9 mouse cellular contexts compared by ENCODE assay signal in genomic region chr6:124693243-124693981, GRCm38 (mm10). TPM values are rescaled to one million over a fixed set of nuclear protein-coding genes. Genes with fewer than 3 reads are reported as not detected.
DNase-seq lines count a peak whose midpoint lies in the region; ATAC-seq and TF ChIP-seq lines count a peak whose summit lies in the region.
"Had no signal": no experiment of that assay in that cellular context is flagged by ENCODE, and none has a peak within 500 bp of the region (broad histone marks: within the 10 kb centered on the region; RNA-seq: fewer than 3 reads in every experiment).

No protein-coding gene starts in this region.

- no peak overlapping the region for H3K9ac ChIP-seq in heart, adult 2 months (ENCODE audit: low read depth, low read length)
- H3K9ac ChIP-seq in lung, embryonic 16.5 days (ENCODE audit: low read length), result no peak overlapping the region
- H3K9ac ChIP-seq: midbrain, embryonic 12.5 days had no signal

- ATAC-seq in lung, embryonic 16.5 days (ENCODE audit: low read depth), result no peak

- peaks cover 16% of the 10 kb centered on the region for H3K4me1 ChIP-seq in heart, adult 2 months (ENCODE audit: control insufficient read depth, insufficient read depth, low read length)
- peaks cover 20% of the 10 kb centered on the region for H3K4me1 ChIP-seq in lung, embryonic 16.5 days (replicated peaks; ENCODE audit: control insufficient read depth, insufficient read depth, low read length)
- peaks cover 17% of the 10 kb centered on the region for H3K4me1 ChIP-seq in lung, adult 2 months (ENCODE audit: control insufficient read depth, insufficient read depth, low read length)
- peaks cover 9% of the 10 kb centered on the region for H3K4me1 ChIP-seq in olfactory bulb, adult 2 months (ENCODE audit: control insufficient read depth, insufficient read depth, low read length)
- H3K4me1 ChIP-seq: midbrain, embryonic 12.5 days had no signal

- intact Hi-C loops in heart, adult 2 months (cut with DNase I), result no loop called here
- intact Hi-C loops in heart, postnatal 10 days (cut with DNase I), result loop anchor here (2.0 kb wide), 1 partner anchor 31 kb away; the partner anchor contains the start of gene Lpcat3

- TF ChIP-seq CTCF in heart, adult 2 months (IDR thresholded peaks at IDR 0.05), result no peak
- no peak for TF ChIP-seq CTCF in lung, adult 2 months (IDR thresholded peaks at IDR 0.05; ENCODE audit: insufficient read depth, low read length)
- TF ChIP-seq CTCF in olfactory bulb, adult 2 months (IDR thresholded peaks at IDR 0.05; ENCODE audit: insufficient read depth, low read depth, low read length), result no peak

- H3K36me3 ChIP-seq in heart, adult 2 months (ENCODE audit: control insufficient read depth, insufficient read depth, low read length), result no peaks in the 10 kb centered on the region
- no peaks in the 10 kb centered on the region for H3K36me3 ChIP-seq in lung, embryonic 16.5 days (ENCODE audit: control insufficient read depth, insufficient read depth, low read length)
- H3K36me3 ChIP-seq: midbrain, embryonic 12.5 days had no signal

- 66% methylated on average over 15 of the region's 15 CpGs for WGBS in heart, adult 2 months
- 42% methylated on average over 15 of the region's 15 CpGs for WGBS in lung, embryonic 16.5 days
- WGBS in lung, adult 2 months, result 28% methylated on average over 15 of the region's 15 CpGs
- WGBS in olfactory bulb, adult 2 months, result 68% methylated on average over 15 of the region's 15 CpGs

- TF ChIP-seq POLR2A in heart, adult 2 months (IDR thresholded peaks at IDR 0.05; ENCODE audit: insufficient read depth, low read depth, low read length), result no peak
- TF ChIP-seq POLR2A in lung, adult 2 months (IDR thresholded peaks at IDR 0.05; ENCODE audit: borderline replicate concordance, extremely low read depth, low read depth, low read length), result no peak
- no peak for TF ChIP-seq POLR2A in olfactory bulb, adult 2 months (IDR thresholded peaks at IDR 0.05; ENCODE audit: insufficient read depth, low read depth, low read length)

- H3K79me2 ChIP-seq in heart, adult 2 months (replicated peaks; ENCODE audit: control insufficient read depth, insufficient read depth, low read length), result no peaks in the 10 kb centered on the region

- no peak for TF ChIP-seq EP300 in heart, adult 2 months (IDR thresholded peaks at IDR 0.05; ENCODE audit: insufficient read depth, low read depth, low read length)

- H3K4me3 ChIP-seq in heart, adult 2 months, result no peak overlapping the region
- no peak overlapping the region for H3K4me3 ChIP-seq in lung, embryonic 16.5 days (ENCODE audit: low read length)
- no peak overlapping the region for H3K4me3 ChIP-seq in lung, adult 2 months (replicated peaks; ENCODE audit: extremely low read depth, low read depth, low read length)
- no peak overlapping the region for H3K4me3 ChIP-seq in olfactory bulb, adult 2 months (ENCODE audit: insufficient read depth, low read depth, low read length)
- H3K4me3 ChIP-seq: midbrain, embryonic 12.5 days had no signal

- H3K4me2 ChIP-seq in lung, embryonic 16.5 days (ENCODE audit: low read depth, low read length), result no peak overlapping the region
- H3K4me2 ChIP-seq: midbrain, embryonic 12.5 days had no signal

- H3K27me3 ChIP-seq in heart, adult 2 months (ENCODE audit: control insufficient read depth, insufficient read depth, low read length), result no peaks in the 10 kb centered on the region
- no peaks in the 10 kb centered on the region for H3K27me3 ChIP-seq in lung, embryonic 16.5 days (ENCODE audit: control insufficient read depth, insufficient read depth, low read depth, low read length)
- H3K27me3 ChIP-seq: midbrain, embryonic 12.5 days had no signal

- no peaks in the 10 kb centered on the region for H3K9me3 ChIP-seq in lung, embryonic 16.5 days (ENCODE audit: control insufficient read depth, low read length)
- H3K9me3 ChIP-seq: midbrain, embryonic 12.5 days had no signal

- peak overlapping the region; percentile 86 for H3K27ac ChIP-seq in heart, adult 2 months
- H3K27ac ChIP-seq in lung, embryonic 16.5 days (ENCODE audit: low read length), result peak overlapping the region; percentile 95
- 0 out of 2 replicates have a peak overlapping the region, but pooled peaks have one; percentile 10 for H3K27ac ChIP-seq in olfactory bulb, adult 2 months (ENCODE audit: insufficient read depth, low read depth, low read length)
- H3K27ac ChIP-seq: midbrain, embryonic 12.5 days had no signal

- no peak for DNase-seq in heart, adult 2 months
- DNase-seq in heart, postnatal 10 days, result no peak
- no peak for DNase-seq in lung, adult 2 months
- DNase-seq in kidney, adult 8-10 months, result peak; percentile 53 to 57
- no peak for DNase-seq in testis, postnatal 14 days (ENCODE audit: low spot score)
- DNase-seq in adrenal gland, postnatal 36 days, result no peak

RNA-seq across cellular contexts. Expression of gene Emg1, which starts 18.6 kb away (rescaled TPM):
- 10 to 100 TPM; 71.4 to 78.8 TPM for total RNA-seq in heart, adult 2 months (2021)
- 51.8 and 79.0 TPM in 2 replicates for polyA plus RNA-seq in heart, adult 2 months (2012; rRNA removed)
- total RNA-seq in heart, postnatal 10 days (2021), result 10 to 100 TPM; 64.2 to 66.4 TPM
- 188 and 192 TPM in 2 replicates for polyA plus RNA-seq in lung, embryonic 16.5 days (2015; fragmentation: Nextera tagmentation; extraction: Ambion mirVana)
- polyA plus RNA-seq in lung, adult 2 months (2012; rRNA removed), result 29.6 and 42.9 TPM in 2 replicates
- not detected in 2 replicates for polyA plus RNA-seq in olfactory bulb, adult 2 months (2012; ENCODE audit: insufficient read depth, insufficient read length, low replicate concordance, missing spikeins)
- 10 to 100 TPM; 87.2 to 88.2 TPM for total RNA-seq in adrenal gland, postnatal 36 days (2021)

RNA-seq across cellular contexts. Expression of gene Phb2, which starts 18.7 kb away (rescaled TPM):
- 100 to 1,000 TPM; 260 to 292 TPM for total RNA-seq in heart, adult 2 months (2021)
- 184 and 200 TPM in 2 replicates for polyA plus RNA-seq in heart, adult 2 months (2012; rRNA removed)
- 100 to 1,000 TPM; 394 to 399 TPM for total RNA-seq in heart, postnatal 10 days (2021)
- polyA plus RNA-seq in lung, embryonic 16.5 days (2015; fragmentation: Nextera tagmentation; extraction: Ambion mirVana), result 254 and 278 TPM in 2 replicates
- 64.7 and 74.4 TPM in 2 replicates for polyA plus RNA-seq in lung, adult 2 months (2012; rRNA removed)
- polyA plus RNA-seq in olfactory bulb, adult 2 months (2012; ENCODE audit: insufficient read depth, insufficient read length, low replicate concordance, missing spikeins), result not detected in 2 replicates
- 100 to 1,000 TPM; 308 to 325 TPM for total RNA-seq in adrenal gland, postnatal 36 days (2021)

RNA-seq across cellular contexts. Expression of gene Lpcat3, which starts 30.6 kb away (rescaled TPM):
- 10 to 100 TPM; 34.9 to 40.5 TPM for total RNA-seq in heart, adult 2 months (2021)
- polyA plus RNA-seq in heart, adult 2 months (2012; rRNA removed), result 73.4 and 116 TPM in 2 replicates
- total RNA-seq in heart, postnatal 10 days (2021), result 10 to 100 TPM; 56.5 to 68.8 TPM
- 60.9 and 61.9 TPM in 2 replicates for polyA plus RNA-seq in lung, embryonic 16.5 days (2015; fragmentation: Nextera tagmentation; extraction: Ambion mirVana)
- polyA plus RNA-seq in lung, adult 2 months (2012; rRNA removed), result 83.3 and 112 TPM in 2 replicates
- polyA plus RNA-seq in olfactory bulb, adult 2 months (2012; ENCODE audit: insufficient read depth, insufficient read length, low replicate concordance, missing spikeins), result not detected in 2 replicates
- 100 to 1,000 TPM in 1 of 2 experiments, 10 to 100 TPM in 1; 77.0 to 113 TPM for total RNA-seq in adrenal gland, postnatal 36 days (2021)

RNA-seq across cellular contexts. Expression of gene Ptpn6, which starts 45.1 kb away (rescaled TPM):
- 1 to 10 TPM; 3.1 to 4.4 TPM for total RNA-seq in heart, adult 2 months (2021)
- polyA plus RNA-seq in heart, adult 2 months (2012; rRNA removed), result 4.5 and 8.2 TPM in 2 replicates
- 1 to 10 TPM; 5.0 to 6.0 TPM for total RNA-seq in heart, postnatal 10 days (2021)
- 21.3 and 27.3 TPM in 2 replicates for polyA plus RNA-seq in lung, embryonic 16.5 days (2015; fragmentation: Nextera tagmentation; extraction: Ambion mirVana)
- 38.9 and 48.7 TPM in 2 replicates for polyA plus RNA-seq in lung, adult 2 months (2012; rRNA removed)
- polyA plus RNA-seq in olfactory bulb, adult 2 months (2012; ENCODE audit: insufficient read depth, insufficient read length, low replicate concordance, missing spikeins), result not detected in 2 replicates
- total RNA-seq in adrenal gland, postnatal 36 days (2021), result 1 to 10 TPM; 5.5 to 9.6 TPM

RNA-seq across cellular contexts. Expression of gene Grcc10, which starts 47.8 kb away (rescaled TPM):
- total RNA-seq in heart, adult 2 months (2021), result 100 to 1,000 TPM; 280 to 314 TPM
- polyA plus RNA-seq in heart, adult 2 months (2012; rRNA removed), result 296 and 328 TPM in 2 replicates
- 100 to 1,000 TPM; 322 to 335 TPM for total RNA-seq in heart, postnatal 10 days (2021)
- polyA plus RNA-seq in lung, embryonic 16.5 days (2015; fragmentation: Nextera tagmentation; extraction: Ambion mirVana), result 430 and 446 TPM in 2 replicates
- polyA plus RNA-seq in lung, adult 2 months (2012; rRNA removed), result 222 and 226 TPM in 2 replicates
- polyA plus RNA-seq in olfactory bulb, adult 2 months (2012; ENCODE audit: insufficient read depth, insufficient read length, low replicate concordance, missing spikeins), result 1,072 TPM in 1 of 2 replicates, not detected in the other
- total RNA-seq in adrenal gland, postnatal 36 days (2021), result 100 to 1,000 TPM; 331 to 397 TPM

Comparison
In these comparisons a context has a peak if more than half of its experiments do, and no peak if none do; other contexts are left out.
1. DNase-seq: peak in kidney, adult 8-10 months (2 of 2); none in heart, adult 2 months (0 of 2), heart, postnatal 10 days (0 of 2), lung, adult 2 months (single experiment), testis, postnatal 14 days (single experiment) and adrenal gland, postnatal 36 days (0 of 2).
2. H3K27ac ChIP-seq: peak in every context shown above with its lines; median percentile 95 in lung, embryonic 16.5 days; 86 in heart, adult 2 months; 10 in olfactory bulb, adult 2 months.
3. RNA of gene Lpcat3, which starts 30.6 kb away (polyA plus RNA-seq): 83.3 to 112 TPM in lung, adult 2 months, 73.4 to 116 TPM in heart, adult 2 months and 60.9 to 61.9 TPM in lung, embryonic 16.5 days; not detected in olfactory bulb, adult 2 months; every median in the first group is over 10 times any median in the second.